Mouse (Mus musculus) myocyte (in vitro differentiated cells): ENCODE measurements around the gene Drg1. TPM values are rescaled to one million over a fixed set of nuclear protein-coding genes. Genes with fewer than 3 reads are reported as not detected.

Source experiments
- H3K27me3 ChIP-seq: one replicate; pipeline ENCODE4 v1.6.1; 2011; ENCODE audit not compliant: control insufficient read depth, insufficient read depth, insufficient read length
- H3K36me3 ChIP-seq: one replicate; pipeline ENCODE4 v1.6.1; 2011; ENCODE audit not compliant: control insufficient read depth, insufficient read depth
- H3K4me2 ChIP-seq: one replicate; pipeline ENCODE4 v1.6.1; 2011; ENCODE audit warnings: low read depth, control low read depth
- H3K4me3 ChIP-seq: one replicate; pipeline ENCODE4 v1.5.1; 2011; ENCODE audit warnings: mild to moderate bottlenecking, control low read depth, moderate library complexity
- H3K79me2 ChIP-seq: one replicate; pipeline ENCODE4 v1.6.1; 2011; ENCODE audit not compliant: control insufficient read depth, insufficient read depth
- H3ac ChIP-seq: one replicate; pipeline ENCODE4 v1.6.1; 2011; ENCODE audit not compliant: control insufficient read depth, insufficient read length
- CEBPB ChIP-seq: IDR thresholded peaks from 2 replicates; pipeline ENCODE4 v1.6.1; 2011; ENCODE audit warnings: mild to moderate bottlenecking, moderate library complexity; ENCODE audit not compliant: poor library complexity, insufficient read depth, severe bottlenecking
- E2F4 ChIP-seq: IDR thresholded peaks from one replicate; pipeline ENCODE4 v1.6.1; 2011; ENCODE audit warnings: mild to moderate bottlenecking, control low read depth, moderate library complexity; ENCODE audit not compliant: insufficient read depth
- MAX ChIP-seq: IDR thresholded peaks from one replicate; pipeline ENCODE4 v1.6.1; 2011; ENCODE audit warnings: low read depth, mild to moderate bottlenecking, control low read depth
- MYOD1 ChIP-seq, 3 experiments: IDR thresholded peaks; one replicate each; pipeline ENCODE4 v1.6.1; 2011; ENCODE audit warnings: control low read depth in 2 of 3, low read depth in 2 of 3, mild to moderate bottlenecking in 2 of 3, moderate library complexity in 1 of 3; ENCODE audit not compliant: insufficient read length in 2 of 3, control insufficient read depth in 1 of 3
- MYOG ChIP-seq, 3 experiments: IDR thresholded peaks; one replicate each; pipeline ENCODE4 v1.6.1; 2011; ENCODE audit warnings: control low read depth in 2 of 3, low read depth in 2 of 3, mild to moderate bottlenecking in 2 of 3; ENCODE audit not compliant: insufficient read length in 2 of 3, control insufficient read depth in 1 of 3, insufficient read depth in 1 of 3
- POLR2A ChIP-seq: IDR thresholded peaks from one replicate; pipeline ENCODE4 v1.6.1; 2011; ENCODE audit warnings: low read depth, mild to moderate bottlenecking, control low read depth, moderate library complexity; ENCODE audit not compliant: insufficient read length
- POLR2AphosphoS2 ChIP-seq: IDR thresholded peaks from one replicate; pipeline ENCODE4 v1.6.1; 2011; ENCODE audit warnings: low read depth, control low read depth; ENCODE audit not compliant: insufficient read length
- REST ChIP-seq: IDR thresholded peaks from one replicate; pipeline ENCODE4 v1.6.1; 2011; ENCODE audit warnings: mild to moderate bottlenecking, control low read depth, moderate library complexity; ENCODE audit not compliant: insufficient read depth, insufficient read length
- SRF ChIP-seq: IDR thresholded peaks from one replicate; pipeline ENCODE4 v1.6.1; 2011; ENCODE audit warnings: low read depth; ENCODE audit not compliant: control insufficient read depth, insufficient read length
- TCF12 ChIP-seq: IDR thresholded peaks from one replicate; pipeline ENCODE4 v1.6.1; 2011; ENCODE audit warnings: mild to moderate bottlenecking, control low read depth; ENCODE audit not compliant: poor library complexity, insufficient read depth, severe bottlenecking
- TCF3 ChIP-seq: IDR thresholded peaks from one replicate; pipeline ENCODE4 v1.6.1; 2011; ENCODE audit warnings: low read depth, control low read depth; ENCODE audit not compliant: insufficient read length
- USF1 ChIP-seq: IDR thresholded peaks from one replicate; pipeline ENCODE4 v1.6.1; 2011; ENCODE audit warnings: low read depth, mild to moderate bottlenecking, control low read depth, moderate library complexity
- polyA plus RNA-seq: library from polyadenylated mRNA; unstranded; fragments of >200 nt; fragmentation: generic; extraction: Trizol; gene quantifications from one replicate; pipeline ENCODE4 v1.2.1, GENCODE M21; 2012; ENCODE audit warnings: missing spikeins

The Drg1 gene
- polyA plus RNA-seq, 1 experiment: 109 TPM

DNA sequence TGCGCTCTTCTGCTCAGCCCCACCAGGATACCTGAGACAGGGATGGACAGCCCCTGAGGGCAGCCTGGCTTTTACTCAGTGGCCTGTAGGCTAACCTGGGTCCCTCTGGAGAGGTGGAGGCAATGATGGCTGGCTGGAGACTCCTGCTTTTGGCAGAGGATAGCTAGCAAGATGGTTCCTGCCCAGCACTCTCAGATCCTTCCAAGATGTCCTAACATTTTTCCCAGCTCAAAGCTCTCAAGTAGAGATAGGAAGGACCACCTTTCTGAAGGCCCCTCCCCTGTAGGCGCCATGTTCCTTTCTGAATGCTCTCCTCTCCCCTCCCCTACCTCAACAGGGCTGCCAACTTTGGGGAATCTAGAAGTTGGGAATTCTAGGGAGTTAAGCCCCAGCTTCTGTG is 28.4 kb upstream of the Drg1 start:
- Histone ChIP-seq H3K4me3 (no peak overlapping the region), H3ac (no peak overlapping the region), H3K36me3 (peaks cover 21% of the 10 kb centered on the region), H3K27me3 (no peaks in the 10 kb centered on the region), H3K4me2 (no peak overlapping the region), H3K79me2 (peaks cover 45% of the 10 kb centered on the region)
- TF ChIP-seq MAX (no peak), SRF (no peak), MYOD1 (IDR thresholded peaks at IDR 0.05; ENCODE audit: control insufficient read depth in 1 of 3, insufficient read length in 2 of 3, low read depth in 2 of 3) (no peak), TCF3 (no peak), POLR2A (no peak), POLR2AphosphoS2 (no peak), TCF12 (no peak), MYOG (IDR thresholded peaks at IDR 0.05; ENCODE audit: control insufficient read depth in 1 of 3, insufficient read depth in 1 of 3, insufficient read length in 2 of 3, low read depth in 2 of 3) (no peak), CEBPB (no peak), USF1 (no peak), REST (no peak), E2F4 (no peak)

DNA sequence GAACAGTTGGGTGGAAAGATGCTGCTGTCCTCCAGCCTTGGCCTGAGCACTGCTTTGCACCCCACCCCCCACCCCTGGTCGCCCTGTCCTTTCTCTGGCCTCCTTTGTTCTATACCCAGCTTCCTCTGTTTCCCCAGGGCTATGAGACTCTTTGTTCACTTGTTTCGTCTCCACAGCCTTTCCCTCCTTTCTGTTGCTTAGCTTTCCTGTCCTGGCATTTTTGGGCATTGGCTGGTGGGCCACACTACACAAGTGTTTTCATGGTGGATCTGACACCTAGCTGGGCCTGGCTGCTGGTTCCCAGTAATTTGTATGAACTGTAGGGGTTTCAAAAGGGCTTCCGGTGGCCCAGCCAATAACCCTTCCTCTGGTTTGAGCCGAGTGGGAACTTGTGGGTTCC is 27.1 kb upstream of the Drg1 start:
- Histone ChIP-seq H3K36me3 (peaks cover 12% of the 10 kb centered on the region), H3ac (no peak overlapping the region), H3K27me3 (no peaks in the 10 kb centered on the region), H3K4me3 (peak overlapping the region; percentile 62), H3K79me2 (peaks cover 45% of the 10 kb centered on the region), H3K4me2 (peak overlapping the region; percentile 100)
- no peak for TF ChIP-seq USF1
- no peak for TF ChIP-seq E2F4

DNA sequence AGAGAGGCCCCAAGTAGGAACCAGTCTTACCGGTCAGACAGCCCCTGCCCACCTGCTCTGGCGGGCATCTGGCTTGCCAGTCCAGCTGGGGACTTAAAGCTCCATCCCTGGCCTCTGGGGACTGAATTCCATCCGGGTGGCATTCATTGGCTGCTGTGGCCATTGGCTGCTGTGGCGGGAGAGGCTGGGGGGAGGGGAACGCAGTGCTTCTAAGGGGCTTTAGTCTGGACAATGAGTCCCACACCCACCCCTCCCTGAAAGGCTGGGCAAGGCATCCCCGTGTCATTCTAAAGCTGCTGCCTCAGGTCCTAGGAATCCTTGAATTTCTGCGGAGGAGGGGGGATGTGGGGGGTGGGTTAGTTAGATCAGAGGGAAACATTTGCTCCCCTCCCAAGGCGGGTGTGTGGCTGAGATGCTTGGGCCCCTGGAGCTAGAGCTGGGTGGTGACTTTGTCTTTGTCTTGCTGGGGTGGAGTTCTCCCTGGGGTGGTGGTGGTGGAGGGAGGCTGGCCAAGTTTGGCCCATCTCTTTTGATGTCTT is 26.6 kb upstream of the Drg1 start:
- Histone ChIP-seq H3K79me2 (peaks cover 45% of the 10 kb centered on the region), H3K36me3 (peaks cover 12% of the 10 kb centered on the region), H3K27me3 (no peaks in the 10 kb centered on the region), H3ac (no peak overlapping the region), H3K4me2 (peak overlapping the region; percentile 100), H3K4me3 (peak overlapping the region; percentile 62)
- TF ChIP-seq E2F4: no peak
- peak in 1 of 3 experiments; percentile 33 for TF ChIP-seq MYOG (IDR thresholded peaks at IDR 0.05; ENCODE audit: control insufficient read depth in 1 of 3, insufficient read depth in 1 of 3, insufficient read length in 2 of 3, low read depth in 2 of 3)

DNA sequence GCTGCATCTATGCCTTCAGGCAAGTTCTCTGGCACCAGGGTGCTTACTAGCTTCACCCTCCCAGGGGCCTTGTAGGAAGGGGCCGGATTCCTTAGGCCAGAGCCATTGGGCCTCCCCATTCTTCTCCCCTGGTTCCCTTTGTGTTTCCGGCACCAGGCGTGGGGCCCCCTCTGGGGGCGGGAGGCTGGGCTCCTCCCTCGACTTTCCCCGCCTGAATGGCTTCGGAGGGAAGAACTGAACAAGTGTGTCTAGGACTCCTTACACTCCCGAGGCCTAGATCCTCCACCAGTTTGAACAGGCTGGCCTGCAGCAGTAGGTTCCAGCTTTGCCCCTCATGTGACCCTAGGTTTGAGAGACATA is 25.8 kb upstream of the Drg1 start:
- TF ChIP-seq MYOD1 (IDR thresholded peaks at IDR 0.05; ENCODE audit: control insufficient read depth in 1 of 3, insufficient read length in 2 of 3, low read depth in 2 of 3): no peak
- no peak for TF ChIP-seq POLR2AphosphoS2
- no peak for TF ChIP-seq REST
- peak; percentile 17 for TF ChIP-seq POLR2A

DNA sequence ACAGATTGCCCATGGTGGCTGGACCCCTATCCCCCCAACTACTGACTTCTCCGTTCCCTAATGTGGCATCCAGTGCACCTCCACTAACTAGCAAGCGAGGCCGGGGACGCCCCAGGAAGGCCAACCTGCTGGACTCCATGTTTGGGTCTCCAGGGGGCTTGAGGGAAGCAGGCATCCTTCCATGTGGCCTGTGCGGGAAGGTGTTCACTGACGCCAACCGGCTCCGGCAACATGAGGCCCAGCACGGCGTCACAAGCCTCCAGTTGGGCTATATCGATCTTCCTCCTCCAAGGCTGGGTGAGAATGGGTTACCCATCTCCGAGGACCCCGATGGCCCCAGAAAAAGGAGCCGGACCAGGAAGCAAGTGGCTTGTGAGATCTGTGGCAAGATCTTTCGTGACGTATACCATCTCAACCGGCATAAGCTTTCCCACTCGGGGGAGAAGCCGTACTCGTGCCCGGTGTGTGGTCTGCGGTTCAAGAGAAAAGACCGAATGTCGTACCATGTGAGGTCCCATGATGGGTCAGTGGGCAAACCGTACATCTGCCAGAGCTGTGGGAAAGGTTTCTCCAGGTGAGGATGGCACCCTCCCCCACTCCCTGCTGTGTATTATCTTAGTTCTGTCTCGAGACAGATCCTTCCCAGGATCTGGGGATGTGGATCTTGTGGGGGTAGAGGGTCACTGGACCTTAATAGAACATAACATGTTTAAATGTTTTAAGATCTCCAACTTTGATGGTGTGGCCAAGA is 25.3 kb upstream of the Drg1 start:
- Histone ChIP-seq H3K4me2 (peak overlapping the region; percentile 100), H3K27me3 (no peaks in the 10 kb centered on the region), H3ac (peak overlapping the region; percentile 79), H3K4me3 (peak overlapping the region; percentile 62), H3K36me3 (peaks cover 12% of the 10 kb centered on the region), H3K79me2 (peaks cover 45% of the 10 kb centered on the region)
- TF ChIP-seq POLR2A (peak; percentile 5), MYOG (IDR thresholded peaks at IDR 0.05; ENCODE audit: control insufficient read depth in 1 of 3, insufficient read depth in 1 of 3, insufficient read length in 2 of 3, low read depth in 2 of 3) (no peak)

More for the DNA sequence above, 25.8 kb upstream of the Drg1 start:
- H3K27me3 ChIP-seq: no peaks in the 10 kb centered on the region
- peaks cover 12% of the 10 kb centered on the region for H3K36me3 ChIP-seq
- H3K79me2 ChIP-seq: peaks cover 45% of the 10 kb centered on the region
- peak overlapping the region; percentile 79 for H3ac ChIP-seq
- peak overlapping the region; percentile 62 for H3K4me3 ChIP-seq
- H3K4me2 ChIP-seq: peak overlapping the region; percentile 100

DNA sequence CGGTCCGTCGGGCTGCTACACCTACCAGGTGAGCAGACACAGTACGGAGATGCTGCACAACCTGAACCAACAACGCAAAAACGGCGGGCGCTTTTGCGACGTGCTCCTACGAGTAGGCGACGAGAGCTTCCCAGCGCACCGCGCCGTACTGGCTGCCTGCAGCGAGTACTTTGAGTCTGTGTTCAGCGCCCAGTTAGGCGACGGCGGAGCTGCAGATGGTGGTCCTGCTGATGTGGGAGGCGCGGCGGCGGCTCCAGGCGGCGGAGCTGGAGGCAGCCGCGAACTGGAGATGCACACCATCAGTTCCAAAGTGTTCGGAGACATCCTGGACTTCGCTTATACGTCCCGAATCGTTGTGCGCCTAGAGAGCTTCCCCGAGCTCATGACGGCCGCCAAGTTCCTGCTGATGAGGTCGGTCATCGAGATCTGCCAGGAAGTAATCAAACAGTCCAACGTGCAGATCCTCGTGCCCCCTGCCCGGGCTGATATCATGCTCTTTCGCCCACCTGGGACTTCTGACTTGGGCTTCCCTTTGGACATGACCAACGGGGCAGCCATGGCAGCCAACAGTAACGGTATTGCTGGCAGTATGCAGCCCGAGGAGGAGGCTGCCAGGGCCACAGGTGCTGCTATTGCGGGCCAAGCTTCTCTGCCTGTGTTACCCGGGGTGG is 24.6 kb upstream of the Drg1 start:
- TF ChIP-seq TCF12 (no peak), MYOG (IDR thresholded peaks at IDR 0.05; ENCODE audit: control insufficient read depth in 1 of 3, insufficient read depth in 1 of 3, insufficient read length in 2 of 3, low read depth in 2 of 3) (peak in 1 of 3 experiments; percentile 9), MAX (no peak), MYOD1 (IDR thresholded peaks at IDR 0.05; ENCODE audit: control insufficient read depth in 1 of 3, insufficient read length in 2 of 3, low read depth in 2 of 3) (peak in 1 of 3 experiments; percentile 30), POLR2AphosphoS2 (peak; percentile 6), CEBPB (no peak), REST (no peak), USF1 (no peak), E2F4 (no peak), POLR2A (peak; percentile 35), SRF (no peak), TCF3 (no peak)
- Histone ChIP-seq H3K36me3 (peaks cover 12% of the 10 kb centered on the region), H3K4me2 (peak overlapping the region; percentile 100), H3K4me3 (peak overlapping the region; percentile 62), H3K79me2 (peaks cover 45% of the 10 kb centered on the region), H3K27me3 (no peaks in the 10 kb centered on the region), H3ac (peak overlapping the region; percentile 79)
